ENCODE assay signal across 25 mouse cellular contexts in the genomic region with DNA sequence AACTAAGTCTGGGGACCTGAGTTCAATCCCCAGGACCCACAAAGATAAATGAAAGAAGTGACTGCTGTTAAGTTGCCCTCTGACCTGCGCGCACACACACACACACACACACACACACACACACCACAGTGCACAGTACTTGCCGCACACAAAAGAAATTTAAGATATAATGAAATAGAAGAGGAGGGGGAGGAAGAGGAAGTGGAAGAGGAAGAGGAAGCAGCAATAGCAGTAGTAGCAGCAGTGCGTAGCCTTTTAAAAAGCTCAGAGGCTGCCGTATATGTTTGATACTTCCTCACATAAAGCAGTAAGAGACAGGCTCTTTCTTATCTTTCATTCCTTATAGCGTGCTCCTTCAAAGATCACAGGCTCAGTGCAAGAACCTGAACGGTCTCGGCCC.
DNase-seq lines count a peak whose midpoint lies in the region; ATAC-seq and TF ChIP-seq lines count a peak whose summit lies in the region.
"Had no signal": no experiment of that assay in that cellular context is flagged by ENCODE, and none has a peak within 500 bp of the region (broad histone marks: within the 10 kb centered on the region; RNA-seq: fewer than 3 reads in every experiment).

No protein-coding gene starts in this region.

- TF ChIP-seq POLR2A in liver, adult 2 months (IDR thresholded peaks at IDR 0.05; ENCODE audit: extremely low read depth, insufficient read depth, low read length), result no peak

- H3K4me1 ChIP-seq in liver, adult 2 months (ENCODE audit: control insufficient read depth, insufficient read depth, low read length), result peaks cover 6% of the 10 kb centered on the region
- H3K4me1 ChIP-seq in hindbrain, embryonic 13.5 days (replicated peaks), result peaks cover 27% of the 10 kb centered on the region

- WGBS in liver, adult 2 months, result 88% methylated on average over 8 of the region's 8 CpGs
- WGBS in hindbrain, embryonic 13.5 days, result 93% methylated on average over 8 of the region's 8 CpGs

- no peak overlapping the region for H3K4me2 ChIP-seq in hindbrain, embryonic 13.5 days
- H3K4me2 ChIP-seq: embryonic facial prominence, embryonic 15.5 days; heart, embryonic 15.5 days; liver, embryonic 11.5 days had no signal

- H3K36me3 ChIP-seq in liver, adult 2 months (ENCODE audit: control insufficient read depth, insufficient read depth, low read length), result peaks cover 6% of the 10 kb centered on the region; the same call in 1 of the 2 replicates
- H3K36me3 ChIP-seq in hindbrain, embryonic 13.5 days, result peaks cover 5% of the 10 kb centered on the region

- DNase-seq in liver, adult 2 months (ENCODE audit: extremely low read depth, low read depth, low spot score), result peak; percentile 8
- no peak for DNase-seq in liver
- peak; percentile 52 to 54 for DNase-seq in B cell, adult 2 months
- DNase-seq in naive thymus-derived CD4-positive, alpha-beta T cell, adult 2 months (ENCODE audit: low read depth), result peak; percentile 49
- DNase-seq in cerebellum, postnatal 36 days, result no peak
- no peak for DNase-seq in ovary, postnatal 36 days (ENCODE audit: low spot score)
- DNase-seq: adrenal gland, postnatal 10 days; cerebellum, adult 11-12 months; cerebellum, adult 9-11 months; gastrocnemius, postnatal 14 days; kidney, adult 8-10 months; kidney, postnatal 4 days; lung, postnatal 4 days; midbrain, embryonic 14.5 days had no signal

- no peaks in the 10 kb centered on the region for H3K27me3 ChIP-seq in liver, adult 2 months (ENCODE audit: control insufficient read depth, insufficient read depth, low read length)
- H3K27me3 ChIP-seq in hindbrain, embryonic 13.5 days, result no peaks in the 10 kb centered on the region
- H3K27me3 ChIP-seq: CH12.LX; embryonic facial prominence, embryonic 15.5 days; heart, embryonic 15.5 days had no signal

- no peaks in the 10 kb centered on the region for H3K9me3 ChIP-seq in hindbrain, embryonic 13.5 days
- H3K9me3 ChIP-seq: embryonic facial prominence, embryonic 10.5 days; embryonic facial prominence, embryonic 15.5 days; heart, embryonic 10.5 days; heart, embryonic 15.5 days had no signal

- H3K79me2 ChIP-seq in liver, adult 2 months (ENCODE audit: control insufficient read depth, insufficient read depth, low read length), result peaks cover 10% of the 10 kb centered on the region

- TF ChIP-seq CTCF in liver, adult 2 months (IDR thresholded peaks at IDR 0.05; ENCODE audit: low read depth, low read length), result no peak

- ATAC-seq in common myeloid progenitor, adult 5-6 weeks (replicated peaks; ENCODE audit: low read depth, poor library complexity, severe bottlenecking), result 0 out of 2 replicates have a peak, but pooled peaks have one; percentile 29
- no peak for ATAC-seq in hindbrain, embryonic 13.5 days (ENCODE audit: low FRiP score)
- ATAC-seq: forebrain, embryonic 14.5 days; intestine, embryonic 16.5 days had no signal

- no peak overlapping the region for H3K4me3 ChIP-seq in liver, adult 2 months (ENCODE audit: insufficient read depth, low read depth, low read length)
- H3K4me3 ChIP-seq in hindbrain, embryonic 13.5 days, result no peak overlapping the region
- H3K4me3 ChIP-seq: embryonic facial prominence, embryonic 10.5 days; embryonic facial prominence, embryonic 15.5 days; heart, embryonic 10.5 days; heart, embryonic 15.5 days had no signal

- no peak overlapping the region for H3K9ac ChIP-seq in liver, adult 2 months (ENCODE audit: low read depth, low read length)
- H3K9ac ChIP-seq in hindbrain, embryonic 13.5 days, result no peak overlapping the region
- H3K9ac ChIP-seq: embryonic facial prominence, embryonic 15.5 days; heart, embryonic 15.5 days had no signal

- H3K27ac ChIP-seq in liver, adult 2 months (replicated peaks; ENCODE audit: insufficient read depth, low read depth, low read length), result no peak overlapping the region
- H3K27ac ChIP-seq in hindbrain, embryonic 13.5 days, result no peak overlapping the region
- H3K27ac ChIP-seq: embryonic facial prominence, embryonic 10.5 days; embryonic facial prominence, embryonic 15.5 days; heart, embryonic 10.5 days; heart, embryonic 15.5 days; kidney, postnatal 0 days had no signal

Comparison
In these comparisons a context has a peak if more than half of its experiments do, and no peak if none do; other contexts are left out.
1. DNase-seq: peak in liver, adult 2 months (single experiment), B cell, adult 2 months (2 of 2) and naive thymus-derived CD4-positive, alpha-beta T cell, adult 2 months (single experiment); none in liver (single experiment), cerebellum, postnatal 36 days (0 of 2) and ovary, postnatal 36 days (single experiment).